Mouse (Mus musculus) kidney, adult 2 months (tissue): ENCODE data around the gene Rab6a. TPM values are rescaled to one million over a fixed set of nuclear protein-coding genes. Genes with fewer than 3 reads are reported as not detected.

Experiments
- DNase-seq: peaks from one replicate; pipeline ENCODE4 v3.0.0; 2021
- H3K27ac ChIP-seq: fragments of 200-500 bp; 2 replicates; pipeline ENCODE4 v1.5.1; 2012; ENCODE audit warnings: low read depth, low read length, control low read depth, inconsistent platforms; ENCODE audit not compliant: insufficient read depth
- H3K27me3 ChIP-seq: fragments of 200-500 bp; replicated peaks from 2 replicates; pipeline ENCODE4 v1.6.1; 2012; ENCODE audit warnings: mild to moderate bottlenecking, moderate library complexity, low read length, inconsistent platforms; ENCODE audit not compliant: control insufficient read depth, insufficient read depth
- H3K36me3 ChIP-seq: fragments of 200-500 bp; 2 replicates; pipeline ENCODE4 v1.6.1; 2012; ENCODE audit warnings: mild to moderate bottlenecking, moderate library complexity, low read length, inconsistent platforms; ENCODE audit not compliant: control insufficient read depth, insufficient read depth
- H3K4me1 ChIP-seq: fragments of 200-500 bp; 2 replicates; pipeline ENCODE4 v1.6.1; 2011; ENCODE audit warnings: low read length; ENCODE audit not compliant: control insufficient read depth, insufficient read depth
- H3K4me3 ChIP-seq: fragments of 200-500 bp; 2 replicates; pipeline ENCODE4 v1.5.1; 2011; ENCODE audit warnings: mild to moderate bottlenecking, low read depth, low read length, control low read depth; ENCODE audit not compliant: insufficient read depth
- CTCF ChIP-seq: fragments of 200-500 bp; conservative IDR thresholded peaks from 2 replicates; pipeline ENCODE4 v1.5.1; 2011; ENCODE audit warnings: low read depth, mild to moderate bottlenecking, control low read depth, low read length, moderate library complexity, mixed read lengths; ENCODE audit not compliant: insufficient read depth, insufficient read length
- POLR2A ChIP-seq: fragments of 200-500 bp; IDR thresholded peaks from one replicate; pipeline ENCODE4 v1.6.1; 2011; ENCODE audit warnings: low read depth, low read length, control low read depth
- WGBS: fragments of 180-500 bp; shearing (Covaris S2); methylation state at CpG from one replicate; pipeline ENCODE4 v1.1.7; 2018; 5-methylcytosine and 5-hydroxymethylcytosine counted together
- polyA plus RNA-seq: library from polyadenylated mRNA; depleted of rRNA; stranded (reverse); fragments of >200 nt; gene quantifications from 2 replicates; pipeline ENCODE4 v1.2.3, GENCODE M21; 2012

Gene Rab6a
- polyA plus RNA-seq, 1 experiment, result 21.1 TPM

DNA sequence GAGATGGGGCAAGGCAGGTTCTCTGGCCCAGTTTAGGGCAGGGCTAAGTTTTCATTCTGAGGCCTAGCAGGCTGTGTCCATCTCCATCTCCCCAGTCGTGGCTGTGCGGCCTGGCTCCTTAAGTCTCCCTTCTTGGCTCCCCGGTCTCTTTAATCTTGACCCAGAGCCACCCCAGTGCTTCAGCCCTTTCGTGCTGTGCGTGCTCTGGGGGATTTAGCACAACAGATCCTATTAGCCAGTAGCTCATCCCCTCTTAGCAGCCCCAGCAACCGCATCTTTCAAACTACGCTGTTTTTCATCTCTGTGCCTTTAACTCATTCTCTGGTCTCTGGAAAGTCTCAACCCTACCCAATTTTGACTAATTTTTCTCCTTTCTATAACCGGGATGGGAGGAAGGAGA, 55.0 kb downstream of the Rab6a start, which contains the start of gene Plekhb1:
Gene Plekhb1, minus strand, starts transcription at position 184 of the 400 bp plus-strand sequence.
- TF ChIP-seq POLR2A, result no peak
- no peak for TF ChIP-seq CTCF
- 83% methylated on average over 8 of the region's 8 CpGs for WGBS
- H3K36me3 ChIP-seq, result no peaks in the 10 kb centered on the region
- H3K27me3 ChIP-seq, result no peaks in the 10 kb centered on the region
- no peak within 1 kb of the TSS for H3K27ac ChIP-seq
- no peak within 1 kb of the TSS for H3K4me3 ChIP-seq
- H3K4me1 ChIP-seq, result no peaks in the 10 kb centered on the region
- no peak for DNase-seq

DNA sequence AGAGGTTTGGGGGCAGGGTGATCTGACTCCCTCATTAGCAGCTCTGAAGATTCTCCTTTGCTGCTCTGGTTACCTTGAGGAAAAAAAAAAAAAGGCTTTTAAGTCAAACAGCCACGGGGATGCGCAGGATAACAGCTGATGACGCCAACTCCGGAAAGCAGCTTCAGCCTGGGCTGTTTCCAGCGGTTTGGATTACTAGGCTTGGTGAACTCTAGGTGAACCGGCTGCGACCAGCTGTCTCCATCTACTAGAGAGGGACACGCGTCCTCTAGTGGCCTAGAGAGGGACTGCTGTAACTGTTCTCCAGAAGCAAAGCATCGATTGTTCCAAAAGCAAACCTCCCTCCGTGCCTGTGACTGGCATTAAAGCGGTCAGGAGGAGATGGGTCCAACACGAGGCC, 56.0 kb downstream of the Rab6a start:
- TF ChIP-seq CTCF (peak; percentile 100), POLR2A (no peak)
- H3K4me1 ChIP-seq, result no peaks in the 10 kb centered on the region
- WGBS, result under 1% methylated on average over 13 of the region's 13 CpGs
- no peak overlapping the region for H3K4me3 ChIP-seq
- H3K36me3 ChIP-seq, result no peaks in the 10 kb centered on the region
- no peaks in the 10 kb centered on the region for H3K27me3 ChIP-seq
- H3K27ac ChIP-seq, result no peak overlapping the region
- peak; percentile 96 for DNase-seq

GRCm38 (mm10) chr7:100663729-100664304, 56.6 kb downstream of the Rab6a start:
- Histone ChIP-seq H3K36me3 (no peaks in the 10 kb centered on the region), H3K4me1 (no peaks in the 10 kb centered on the region), H3K27me3 (no peaks in the 10 kb centered on the region), H3K27ac (no peak overlapping the region), H3K4me3 (no peak overlapping the region)
- TF ChIP-seq POLR2A, result no peak
- TF ChIP-seq CTCF, result no peak
- DNase-seq, result no peak
- WGBS, result 42% methylated on average over 11 of the region's 11 CpGs

DNA sequence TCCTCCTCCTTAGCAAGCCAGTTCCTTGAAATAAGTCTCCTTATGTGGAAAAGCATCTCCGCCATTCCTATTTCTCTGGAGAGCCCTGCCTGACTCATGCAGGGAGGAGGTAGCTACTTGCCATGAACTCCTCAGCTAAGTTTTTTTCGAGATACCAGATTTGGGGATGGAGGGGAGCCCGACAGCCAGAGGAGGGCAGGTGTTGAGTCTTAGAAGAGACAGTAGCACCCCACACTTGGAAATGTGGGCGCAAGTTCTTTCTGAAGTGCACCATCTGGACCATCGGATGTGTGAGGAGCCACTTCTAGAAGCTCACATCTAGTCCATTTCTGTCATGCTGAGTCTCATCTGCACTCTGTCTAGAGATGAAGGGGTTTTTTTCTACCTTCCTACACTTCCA, 63.4 kb downstream of the Rab6a start:
- 91% methylated on average over 5 of the region's 5 CpGs for WGBS
- Histone ChIP-seq H3K27ac (no peak overlapping the region), H3K27me3 (no peaks in the 10 kb centered on the region), H3K4me1 (no peaks in the 10 kb centered on the region), H3K4me3 (no peak overlapping the region), H3K36me3 (no peaks in the 10 kb centered on the region)
- no peak for DNase-seq
- TF ChIP-seq POLR2A (no peak), CTCF (no peak)

- H3K36me3 ChIP-seq, result no peaks in the 10 kb centered on the region
- no peak for DNase-seq
- no peaks in the 10 kb centered on the region for H3K4me1 ChIP-seq
- H3K27ac ChIP-seq, result no peak overlapping the region
- WGBS, result 59% methylated on average over 7 of the region's 7 CpGs
- H3K4me3 ChIP-seq, result no peak overlapping the region
- no peaks in the 10 kb centered on the region for H3K27me3 ChIP-seq
- TF ChIP-seq POLR2A, result no peak
- TF ChIP-seq CTCF, result no peak
These were observed 66.2 kb downstream of the Rab6a start for GRCm38 (mm10) chr7:100673452-100673851.

DNA sequence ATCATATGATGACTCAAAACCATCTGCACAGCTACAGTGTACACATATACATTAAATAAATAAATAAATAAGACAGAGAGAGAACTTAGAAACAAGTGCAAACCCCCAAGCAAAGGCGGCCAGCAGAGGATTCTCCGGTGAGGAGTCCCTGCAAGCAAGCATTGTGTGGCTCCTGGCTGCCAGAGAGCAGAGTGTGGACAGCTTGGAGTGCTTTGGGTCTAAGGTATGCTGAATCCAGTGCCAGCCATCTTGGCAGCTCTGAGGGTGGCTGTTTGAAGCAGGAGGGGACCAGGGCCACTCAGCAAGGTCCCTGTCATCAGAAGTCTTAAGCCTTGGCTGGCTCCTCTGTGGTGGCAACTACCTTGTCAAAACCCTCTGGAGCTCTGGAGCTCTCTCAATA, 67.7 kb downstream of the Rab6a start:
- H3K27me3 ChIP-seq, result no peaks in the 10 kb centered on the region
- no peak for DNase-seq
- H3K27ac ChIP-seq, result no peak overlapping the region
- H3K36me3 ChIP-seq, result no peaks in the 10 kb centered on the region
- no peaks in the 10 kb centered on the region for H3K4me1 ChIP-seq
- TF ChIP-seq POLR2A (no peak), CTCF (no peak)
- 97% methylated on average over 2 of the region's 2 CpGs for WGBS
- H3K4me3 ChIP-seq, result no peak overlapping the region

DNA sequence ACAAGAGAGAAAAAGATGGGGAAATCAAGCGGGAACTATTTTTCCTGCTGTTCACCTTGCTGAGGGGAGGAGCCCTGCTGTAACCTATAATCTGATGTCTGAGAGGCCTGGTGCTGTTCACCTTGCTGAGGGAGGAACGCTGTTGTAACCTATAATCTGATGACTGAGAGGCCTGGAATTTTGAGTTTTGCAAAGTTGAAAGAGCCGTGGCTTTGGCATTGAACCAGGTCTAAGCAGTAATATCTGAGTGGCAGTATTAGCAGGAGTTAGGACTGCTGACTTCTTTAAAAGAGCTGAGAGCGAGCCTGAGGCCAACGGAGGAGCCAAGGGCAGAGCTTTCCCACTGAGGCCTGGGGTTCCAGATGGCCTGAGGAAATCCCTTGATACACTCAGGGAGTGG, 70.8 kb downstream of the Rab6a start:
- Histone ChIP-seq H3K27ac (no peak overlapping the region), H3K27me3 (no peaks in the 10 kb centered on the region), H3K36me3 (no peaks in the 10 kb centered on the region), H3K4me1 (no peaks in the 10 kb centered on the region), H3K4me3 (no peak overlapping the region)
- no peak for DNase-seq
- WGBS, result 81% methylated on average over 5 of the region's 5 CpGs
- no peak for TF ChIP-seq POLR2A
- TF ChIP-seq CTCF, result no peak
